ENCODE assay signal across 10 mouse cellular contexts in genomic region chr12:104955003-104955800, GRCm38 (mm10). TPM values are rescaled to one million over a fixed set of nuclear protein-coding genes. Genes with fewer than 3 reads are reported as not detected.
DNase-seq lines count a peak whose midpoint lies in the region; ATAC-seq and TF ChIP-seq lines count a peak whose summit lies in the region.
"Had no signal": no experiment of that assay in that cellular context is flagged by ENCODE, and none has a peak within 500 bp of the region (broad histone marks: within the 10 kb centered on the region; RNA-seq: fewer than 3 reads in every experiment).

No protein-coding gene starts in this region.

- 60% methylated on average over 17 of the region's 17 CpGs for WGBS in hindbrain, embryonic 14.5 days
- 72% methylated on average over 17 of the region's 17 CpGs for WGBS in hindbrain, embryonic 11.5 days
- 59% methylated on average over 17 of the region's 17 CpGs for WGBS in kidney, adult 2 months
- WGBS in midbrain, embryonic 16.5 days, result 66% methylated on average over 17 of the region's 17 CpGs

- H3K36me3 ChIP-seq in hindbrain, embryonic 14.5 days (replicated peaks; ENCODE audit: control insufficient read depth, insufficient read depth), result no peaks in the 10 kb centered on the region
- no peaks in the 10 kb centered on the region for H3K36me3 ChIP-seq in hindbrain, embryonic 11.5 days (ENCODE audit: control insufficient read depth, insufficient read depth, low read length)
- H3K36me3 ChIP-seq in kidney, adult 2 months (ENCODE audit: control insufficient read depth, insufficient read depth, low read length), result no peaks in the 10 kb centered on the region
- no peaks in the 10 kb centered on the region for H3K36me3 ChIP-seq in midbrain, embryonic 16.5 days (ENCODE audit: control insufficient read depth, insufficient read depth, low read length)
- H3K36me3 ChIP-seq: forebrain, embryonic 12.5 days; limb, embryonic 13.5 days had no signal

- ATAC-seq in hindbrain, embryonic 14.5 days (ENCODE audit: low FRiP score), result no peak
- no peak for ATAC-seq in hindbrain, embryonic 11.5 days (ENCODE audit: low FRiP score)
- ATAC-seq in megakaryocyte, adult 5-6 weeks (ENCODE audit: poor library complexity, severe bottlenecking), result no peak
- no peak for ATAC-seq in midbrain, embryonic 16.5 days

- DNase-seq in hindbrain, embryonic 14.5 days (ENCODE audit: low spot score), result peak; percentile 36
- no peak for DNase-seq in hindbrain, embryonic 11.5 days (ENCODE audit: low spot score)
- DNase-seq in urinary bladder, postnatal 25 days (ENCODE audit: low spot score), result peak; percentile 57
- no peak for DNase-seq in urinary bladder, postnatal 10 days (ENCODE audit: low spot score)
- DNase-seq in kidney, adult 2 months, result peak; percentile 93
- no peak for DNase-seq in right cerebral cortex, postnatal 25 days

- no peak overlapping the region for H3K4me2 ChIP-seq in hindbrain, embryonic 14.5 days (replicated peaks)
- H3K4me2 ChIP-seq in hindbrain, embryonic 11.5 days (replicated peaks; ENCODE audit: low read depth, low read length), result no peak overlapping the region
- no peak overlapping the region for H3K4me2 ChIP-seq in midbrain, embryonic 16.5 days (ENCODE audit: low read length)
- H3K4me2 ChIP-seq: forebrain, embryonic 12.5 days; limb, embryonic 13.5 days had no signal

- no peak overlapping the region for H3K4me3 ChIP-seq in hindbrain, embryonic 14.5 days (replicated peaks; ENCODE audit: low read length)
- no peak overlapping the region for H3K4me3 ChIP-seq in hindbrain, embryonic 11.5 days (ENCODE audit: low read depth, low read length)
- no peak overlapping the region for H3K4me3 ChIP-seq in kidney, adult 2 months (ENCODE audit: insufficient read depth, low read depth, low read length)
- no peak overlapping the region for H3K4me3 ChIP-seq in midbrain, embryonic 16.5 days (ENCODE audit: low read depth, low read length)
- H3K4me3 ChIP-seq: forebrain, embryonic 12.5 days; limb, embryonic 13.5 days had no signal

- no peaks in the 10 kb centered on the region for H3K9me3 ChIP-seq in hindbrain, embryonic 14.5 days (ENCODE audit: control insufficient read depth, low read length)
- H3K9me3 ChIP-seq in hindbrain, embryonic 11.5 days (ENCODE audit: control insufficient read depth, low read length), result no peaks in the 10 kb centered on the region
- H3K9me3 ChIP-seq in midbrain, embryonic 16.5 days (replicated peaks; ENCODE audit: control insufficient read depth, low read length, poor library complexity, severe bottlenecking), result no peaks in the 10 kb centered on the region
- H3K9me3 ChIP-seq: forebrain, embryonic 12.5 days; limb, embryonic 13.5 days had no signal

- no peak for TF ChIP-seq CTCF in kidney, adult 2 months (conservative IDR thresholded peaks at IDR 0.05; ENCODE audit: insufficient read depth, insufficient read length, low read depth, low read length)

- H3K4me1 ChIP-seq in hindbrain, embryonic 14.5 days (replicated peaks; ENCODE audit: control insufficient read depth, insufficient read depth, low read length), result no peaks in the 10 kb centered on the region; the same call in 1 of the 2 replicates
- no peaks in the 10 kb centered on the region for H3K4me1 ChIP-seq in hindbrain, embryonic 11.5 days (replicated peaks; ENCODE audit: control insufficient read depth, insufficient read depth, low read length)
- H3K4me1 ChIP-seq in kidney, adult 2 months (ENCODE audit: control insufficient read depth, insufficient read depth, low read length), result no peaks in the 10 kb centered on the region
- H3K4me1 ChIP-seq in midbrain, embryonic 16.5 days (ENCODE audit: control insufficient read depth, insufficient read depth, low read length), result no peaks in the 10 kb centered on the region
- H3K4me1 ChIP-seq: limb, embryonic 13.5 days had no signal

- H3K27me3 ChIP-seq in hindbrain, embryonic 14.5 days (ENCODE audit: control insufficient read depth, insufficient read depth, low read length), result no peaks in the 10 kb centered on the region
- H3K27me3 ChIP-seq in hindbrain, embryonic 11.5 days (ENCODE audit: control insufficient read depth, insufficient read depth, low read length), result no peaks in the 10 kb centered on the region
- H3K27me3 ChIP-seq in kidney, adult 2 months (replicated peaks; ENCODE audit: control insufficient read depth, insufficient read depth, low read length), result no peaks in the 10 kb centered on the region
- no peaks in the 10 kb centered on the region for H3K27me3 ChIP-seq in midbrain, embryonic 16.5 days (ENCODE audit: control insufficient read depth, insufficient read depth, low read depth, low read length)
- H3K27me3 ChIP-seq: limb, embryonic 13.5 days had no signal

- no peak overlapping the region for H3K9ac ChIP-seq in hindbrain, embryonic 14.5 days
- H3K9ac ChIP-seq in hindbrain, embryonic 11.5 days (ENCODE audit: low read depth, low read length), result no peak overlapping the region
- H3K9ac ChIP-seq in midbrain, embryonic 16.5 days (ENCODE audit: low read depth, low read length), result no peak overlapping the region
- H3K9ac ChIP-seq: forebrain, embryonic 12.5 days; limb, embryonic 13.5 days had no signal

- no peak for TF ChIP-seq POLR2A in kidney, adult 2 months (IDR thresholded peaks at IDR 0.05; ENCODE audit: low read depth, low read length)

- H3K27ac ChIP-seq in hindbrain, embryonic 14.5 days, result no peak overlapping the region
- no peak overlapping the region for H3K27ac ChIP-seq in hindbrain, embryonic 11.5 days (ENCODE audit: low read depth, low read length)
- H3K27ac ChIP-seq in kidney, adult 2 months (ENCODE audit: insufficient read depth, low read depth, low read length), result no peak overlapping the region
- H3K27ac ChIP-seq in midbrain, embryonic 16.5 days (ENCODE audit: low read length), result no peak overlapping the region
- H3K27ac ChIP-seq: forebrain, embryonic 12.5 days; limb, embryonic 13.5 days had no signal

RNA-seq across cellular contexts. Expression of gene Syne3, which starts 54.4 kb away (rescaled TPM):
- 0.35 TPM in 2 replicates for polyA plus RNA-seq in hindbrain, embryonic 14.5 days (2014; fragmentation: Nextera tagmentation; extraction: Ambion mirVana)
- 0.11 and 0.13 TPM in 2 replicates for polyA plus RNA-seq in hindbrain, embryonic 11.5 days (2014; fragmentation: Nextera tagmentation; extraction: Ambion mirVana)
- polyA plus RNA-seq in kidney, adult 2 months (2012; rRNA removed), result 2.7 and 3.1 TPM in 2 replicates
- total RNA-seq in megakaryocyte, adult 5-6 weeks (2015), result 14.1 and 17.8 TPM in 2 replicates
- 26.9 and 28.4 TPM in 2 replicates for total RNA-seq in megakaryocyte, adult 5-6 weeks (2017)
- polyA plus RNA-seq in midbrain, embryonic 16.5 days (2015; fragmentation: Nextera tagmentation; extraction: Ambion mirVana), result 0.16 and 0.25 TPM in 2 replicates

Comparison
In these comparisons a context has a peak if more than half of its experiments do, and no peak if none do; other contexts are left out.
1. DNase-seq: peak in hindbrain, embryonic 14.5 days (single experiment), urinary bladder, postnatal 25 days (single experiment) and kidney, adult 2 months (single experiment); none in hindbrain, embryonic 11.5 days (single experiment), urinary bladder, postnatal 10 days (single experiment) and right cerebral cortex, postnatal 25 days (single experiment).